Mouse (Mus musculus): ENCODE data around the gene Rsrc1.
"Not testable (repeated sequence)": the region's sequence is repeated elsewhere in the genome, so short reads cannot be mapped to it uniquely, and the experiment has no call there.

The Rsrc1 gene

GRCm38 (mm10) chr3:67197179-67197578 is 216.0 kb downstream of the Rsrc1 start:
- in situ Hi-C loops (cut with MboI; ENCODE audit: low pct_unique_long_range_greater_than_20kb in 1 of 2, low sequenced_read_pairs in 2 of 2, unreplicated experiment in 1 of 2) = no loop called here

DNA sequence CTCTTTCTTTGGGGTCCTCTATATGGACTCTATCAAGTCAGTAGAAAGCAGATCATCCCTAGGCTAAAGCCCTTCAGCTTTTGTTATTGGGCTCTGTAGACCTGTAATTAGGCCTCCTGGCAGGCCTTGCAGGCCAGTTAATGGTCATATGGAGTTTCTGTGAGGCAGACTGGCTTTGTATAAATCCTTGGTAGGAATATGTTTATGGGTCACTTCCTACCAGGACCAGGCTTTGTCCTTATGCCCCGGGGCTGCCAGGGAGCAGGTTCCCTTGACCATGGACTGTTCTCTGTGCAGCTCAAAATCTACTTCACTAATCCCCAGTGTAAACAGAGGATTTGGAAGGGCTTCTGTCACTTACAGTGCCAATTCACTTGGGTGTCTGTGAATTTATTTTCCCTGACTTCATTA is 231.9 kb downstream of the Rsrc1 start:
- in situ Hi-C loops (cut with MboI; ENCODE audit: low pct_unique_long_range_greater_than_20kb in 1 of 2, low sequenced_read_pairs in 2 of 2, unreplicated experiment in 1 of 2) = no loop called here

GRCm38 (mm10) chr3:67232617-67233241 is 251.5 kb downstream of the Rsrc1 start:
- in situ Hi-C loops (cut with MboI; ENCODE audit: low pct_unique_long_range_greater_than_20kb in 1 of 2, low sequenced_read_pairs in 2 of 2, unreplicated experiment in 1 of 2) = no loop called here

- in situ Hi-C loops (cut with MboI; ENCODE audit: low pct_unique_long_range_greater_than_20kb in 1 of 2, low sequenced_read_pairs in 2 of 2, unreplicated experiment in 1 of 2) = not testable (repeated sequence)
These were observed 261.3 kb downstream of the Rsrc1 start for GRCm38 (mm10) chr3:67242451-67242850.

- in situ Hi-C loops (cut with MboI; ENCODE audit: low pct_unique_long_range_greater_than_20kb in 1 of 2, low sequenced_read_pairs in 2 of 2, unreplicated experiment in 1 of 2) = no loop called here
These were observed 286.3 kb downstream of the Rsrc1 start for GRCm38 (mm10) chr3:67267448-67267847.

DNA sequence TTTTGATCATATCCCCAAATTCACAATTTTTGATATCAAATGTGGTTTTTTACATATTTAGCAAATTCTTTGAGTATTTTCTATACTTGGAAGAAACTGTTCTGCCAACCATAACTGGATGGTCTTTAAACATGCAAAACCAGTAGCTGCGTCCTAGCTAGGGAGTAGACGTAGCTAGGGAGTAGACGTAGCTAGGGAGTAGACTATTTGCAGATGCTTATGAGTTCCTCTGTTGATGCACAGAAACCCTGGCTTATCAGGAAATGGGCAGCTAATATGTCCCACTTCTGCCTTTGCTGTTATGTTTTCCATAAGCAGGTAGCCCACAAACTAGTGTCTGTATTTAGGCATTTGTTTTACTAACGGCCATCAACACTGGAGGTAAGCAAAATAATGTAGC is 298.6 kb downstream of the Rsrc1 start:
- in situ Hi-C loops (cut with MboI; ENCODE audit: low pct_unique_long_range_greater_than_20kb in 1 of 2, low sequenced_read_pairs in 2 of 2, unreplicated experiment in 1 of 2) = no loop called here

- in situ Hi-C loops (cut with MboI; ENCODE audit: low pct_unique_long_range_greater_than_20kb in 1 of 2, low sequenced_read_pairs in 2 of 2, unreplicated experiment in 1 of 2) = no loop called here
These were observed 299.1 kb downstream of the Rsrc1 start for GRCm38 (mm10) chr3:67280247-67280646.

GRCm38 (mm10) chr3:67284039-67284438 is 302.8 kb downstream of the Rsrc1 start:
- in situ Hi-C loops (cut with MboI; ENCODE audit: low pct_unique_long_range_greater_than_20kb in 1 of 2, low sequenced_read_pairs in 2 of 2, unreplicated experiment in 1 of 2) = no loop called here

GRCm38 (mm10) chr3:67284848-67285247 is 303.7 kb downstream of the Rsrc1 start:
- in situ Hi-C loops (cut with MboI; ENCODE audit: low pct_unique_long_range_greater_than_20kb in 1 of 2, low sequenced_read_pairs in 2 of 2, unreplicated experiment in 1 of 2) = no loop called here

GRCm38 (mm10) chr3:67288664-67289063 is 307.5 kb downstream of the Rsrc1 start:
- in situ Hi-C loops (cut with MboI; ENCODE audit: low pct_unique_long_range_greater_than_20kb in 1 of 2, low sequenced_read_pairs in 2 of 2, unreplicated experiment in 1 of 2) = no loop called here

GRCm38 (mm10) chr3:67289482-67289881 is 308.3 kb downstream of the Rsrc1 start:
- in situ Hi-C loops (cut with MboI; ENCODE audit: low pct_unique_long_range_greater_than_20kb in 1 of 2, low sequenced_read_pairs in 2 of 2, unreplicated experiment in 1 of 2) = no loop called here

DNA sequence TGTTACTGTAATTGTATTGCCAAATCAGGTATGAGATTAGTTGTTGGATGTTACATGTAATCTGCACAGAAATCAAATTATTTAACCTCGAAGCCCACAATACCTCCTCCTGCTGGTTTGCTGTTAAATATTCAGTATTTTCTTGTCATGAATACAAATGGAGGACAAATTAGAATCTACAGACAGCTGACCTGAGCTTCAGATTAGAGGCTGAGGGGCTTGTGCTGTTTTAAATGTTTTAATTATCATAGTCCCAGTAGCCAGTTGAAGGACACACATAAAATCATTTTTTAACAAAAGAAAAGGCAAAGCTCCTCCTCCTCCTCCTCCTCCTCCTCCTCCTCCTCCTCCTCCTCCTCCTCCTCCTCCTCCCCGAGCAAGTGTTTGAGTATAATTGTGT is 327.5 kb downstream of the Rsrc1 start:
- in situ Hi-C loops (cut with MboI; ENCODE audit: low pct_unique_long_range_greater_than_20kb in 1 of 2, low sequenced_read_pairs in 2 of 2, unreplicated experiment in 1 of 2) = no loop called here

DNA sequence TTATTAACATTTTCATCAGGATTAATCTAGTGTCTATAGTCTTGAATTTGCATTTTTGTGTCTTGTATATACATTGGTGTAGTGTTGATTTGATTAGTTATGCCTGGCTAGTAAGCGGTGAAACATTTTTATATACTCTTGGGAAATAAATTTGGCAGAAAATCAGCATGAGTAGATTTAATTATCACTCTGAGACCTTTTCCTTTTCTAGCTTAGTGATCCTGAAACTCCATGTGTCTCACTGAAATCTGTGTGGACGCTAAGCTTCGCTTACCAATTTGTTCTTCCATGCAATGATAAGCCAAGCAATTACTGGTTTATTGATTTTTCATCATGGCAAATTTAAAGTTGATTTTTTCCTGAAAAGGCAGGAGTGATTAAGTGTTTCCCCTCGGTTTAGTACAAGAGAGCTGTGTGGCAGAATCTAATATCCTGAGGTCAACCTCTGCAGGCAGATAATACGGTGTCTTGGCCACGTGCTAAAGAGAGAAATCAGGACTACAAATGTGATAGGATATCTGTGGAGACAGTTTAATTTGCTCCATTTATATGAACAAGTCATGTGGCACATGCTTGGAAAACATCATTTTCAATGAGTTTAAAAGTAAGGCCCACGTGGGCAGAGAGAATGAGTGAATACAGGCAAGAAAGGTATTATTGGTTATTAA is 328.6 kb downstream of the Rsrc1 start:
- in situ Hi-C loops (cut with MboI; ENCODE audit: low pct_unique_long_range_greater_than_20kb in 1 of 2, low sequenced_read_pairs in 2 of 2, unreplicated experiment in 1 of 2) = no loop called here

GRCm38 (mm10) chr3:67311436-67311835 is 330.2 kb downstream of the Rsrc1 start:
- in situ Hi-C loops (cut with MboI; ENCODE audit: low pct_unique_long_range_greater_than_20kb in 1 of 2, low sequenced_read_pairs in 2 of 2, unreplicated experiment in 1 of 2) = no loop called here

DNA sequence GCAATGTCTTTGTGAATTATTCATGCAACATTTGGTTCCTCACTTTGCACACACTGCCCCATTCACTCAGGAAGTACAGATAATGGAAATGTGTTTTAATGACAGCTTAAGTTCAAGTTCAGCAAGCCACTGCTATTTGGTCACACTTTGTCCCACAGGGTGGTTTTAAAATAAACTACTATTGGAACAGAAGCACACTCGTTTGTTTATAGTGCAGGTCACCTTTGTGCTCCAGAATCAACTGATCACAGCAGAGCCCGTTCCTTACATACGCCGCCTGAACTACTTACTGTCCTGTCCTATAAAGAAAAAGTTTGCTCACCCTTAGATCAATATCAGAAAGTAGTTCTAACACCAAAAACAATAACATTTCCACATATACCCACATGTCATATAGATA is 341.2 kb downstream of the Rsrc1 start:
- in situ Hi-C loops (cut with MboI; ENCODE audit: low pct_unique_long_range_greater_than_20kb in 1 of 2, low sequenced_read_pairs in 2 of 2, unreplicated experiment in 1 of 2) = no loop called here

DNA sequence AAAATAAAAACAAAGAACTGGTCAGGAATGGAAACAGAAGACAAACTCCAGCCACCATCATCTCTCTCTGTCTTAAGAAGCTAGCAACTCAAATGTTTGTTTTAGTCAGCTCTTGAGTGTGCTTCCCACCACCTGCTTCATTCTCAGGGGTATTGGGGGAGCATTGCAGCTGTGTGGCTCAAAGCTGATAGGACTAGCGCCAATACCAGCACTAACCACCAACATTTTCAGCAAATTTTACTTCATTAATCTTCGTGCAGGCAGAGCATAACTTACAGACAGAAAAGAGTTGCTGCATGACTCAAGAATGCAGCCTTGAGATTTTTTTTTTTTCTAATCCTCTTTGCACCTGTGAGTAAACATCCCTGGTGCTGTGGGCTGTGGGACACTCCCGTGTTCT is 358.4 kb downstream of the Rsrc1 start:
- in situ Hi-C loops (cut with MboI; ENCODE audit: low pct_unique_long_range_greater_than_20kb in 1 of 2, low sequenced_read_pairs in 2 of 2, unreplicated experiment in 1 of 2) = no loop called here

GRCm38 (mm10) chr3:67340921-67341320 is 359.7 kb downstream of the Rsrc1 start:
- in situ Hi-C loops (cut with MboI; ENCODE audit: low pct_unique_long_range_greater_than_20kb in 1 of 2, low sequenced_read_pairs in 2 of 2, unreplicated experiment in 1 of 2) = loop anchor here in 1 of 2 experiments (10.0 kb wide), 2 partner anchors 196 to 224 kb away; no protein-coding TSS in a partner anchor

DNA sequence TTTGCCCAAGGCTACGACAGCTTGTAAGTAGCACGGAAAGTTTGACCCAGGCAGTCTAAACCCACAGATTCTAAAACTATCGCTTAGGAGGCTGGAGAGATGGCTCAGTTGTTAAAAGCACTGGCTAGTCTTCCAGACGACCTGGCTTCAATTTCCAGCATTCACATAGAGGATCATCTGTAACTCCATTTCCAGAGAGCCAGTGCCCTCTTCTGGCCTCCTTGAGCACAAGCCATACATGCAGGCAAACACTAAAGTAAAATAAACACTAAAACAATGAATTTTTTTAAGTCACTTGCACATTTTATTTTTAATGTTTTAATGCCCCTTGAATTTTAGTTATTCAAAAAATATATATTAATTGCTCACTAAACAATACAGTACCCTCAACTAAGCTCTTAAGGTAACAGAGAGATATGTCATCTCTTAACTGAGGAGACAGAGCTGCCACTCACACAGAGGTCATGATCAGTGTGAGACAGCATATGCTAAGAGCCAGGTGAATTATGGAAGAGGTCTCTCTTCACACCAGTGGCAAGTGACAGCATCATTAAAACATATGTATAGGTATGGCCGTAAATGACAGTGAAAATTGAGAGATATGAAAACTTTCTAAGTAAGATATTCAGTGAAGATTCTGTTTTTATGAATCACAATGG is 361.9 kb downstream of the Rsrc1 start:
- in situ Hi-C loops (cut with MboI; ENCODE audit: low pct_unique_long_range_greater_than_20kb in 1 of 2, low sequenced_read_pairs in 2 of 2, unreplicated experiment in 1 of 2) = loop anchor here in 1 of 2 experiments (10.0 kb wide), 2 partner anchors 198 to 222 kb away; no protein-coding TSS in a partner anchor

DNA sequence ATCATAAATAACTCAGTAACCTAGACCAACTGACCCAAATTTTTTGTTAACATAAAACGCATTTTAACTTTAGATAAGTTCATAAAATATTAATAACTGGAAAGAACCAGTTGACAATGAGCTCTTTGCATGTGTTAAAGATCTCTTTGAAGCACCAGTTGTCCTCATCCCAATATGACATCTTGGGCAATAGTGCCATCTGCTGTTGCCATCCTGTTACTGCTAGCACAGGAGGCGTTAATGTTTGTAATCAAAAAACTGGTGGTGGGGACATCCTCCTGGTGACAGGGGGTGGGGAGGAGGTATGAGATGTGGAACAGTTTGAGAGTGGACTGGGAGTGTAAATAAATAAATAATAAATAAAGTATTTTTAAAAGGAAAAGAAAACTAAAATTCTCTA is 363.4 kb downstream of the Rsrc1 start:
- in situ Hi-C loops (cut with MboI; ENCODE audit: low pct_unique_long_range_greater_than_20kb in 1 of 2, low sequenced_read_pairs in 2 of 2, unreplicated experiment in 1 of 2) = loop anchor here in 1 of 2 experiments (10.0 kb wide), 2 partner anchors 200 to 220 kb away; no protein-coding TSS in a partner anchor

Measured in mouse embryonic stem cell (cell line).